Mouse (Mus musculus): ENCODE measurements around the gene Ankrd17. TPM values are rescaled to one million over a fixed set of nuclear protein-coding genes. Genes with fewer than 3 reads are reported as not detected.

Gene Ankrd17
- polyA plus RNA-seq, 1 experiment from 2014 or later: 32.9 TPM

DNA sequence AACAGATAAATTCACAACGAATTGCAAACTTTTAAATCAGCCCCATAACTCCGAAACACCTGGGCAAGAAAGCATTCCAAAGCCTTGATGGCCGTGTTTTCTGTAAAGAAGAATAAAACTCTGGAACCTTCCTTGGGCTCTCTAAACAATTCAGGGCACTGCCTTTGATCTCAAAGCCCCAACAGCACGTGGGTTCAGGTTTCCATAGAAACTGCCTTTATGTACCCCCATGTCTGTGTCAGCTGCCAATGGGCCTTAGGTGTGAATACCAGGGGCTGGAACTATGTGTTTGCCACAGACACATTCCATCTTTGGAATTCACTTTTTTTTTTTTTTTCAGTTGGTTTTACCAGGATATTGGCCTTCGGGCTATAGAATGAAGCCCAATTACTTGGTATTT is 183.6 kb downstream of the Ankrd17 start:
- no peak overlapping the region for H3K27ac ChIP-seq (ENCODE audit: low read depth, low read length)
- H3K27me3 ChIP-seq (ENCODE audit: control insufficient read depth, insufficient read depth, low read length): no peaks in the 10 kb centered on the region
- WGBS: 62% methylated on average over 5 of the region's 5 CpGs
- H3K36me3 ChIP-seq (ENCODE audit: control insufficient read depth, insufficient read depth, low read length): no peaks in the 10 kb centered on the region
- no peak for DNase-seq (ENCODE audit: low spot score)
- H3K4me3 ChIP-seq (ENCODE audit: low read depth, low read length): no peak overlapping the region
- H3K9me3 ChIP-seq (ENCODE audit: control insufficient read depth, low read length): no peaks in the 10 kb centered on the region
- H3K9ac ChIP-seq (ENCODE audit: low read length): no peak overlapping the region
- H3K4me2 ChIP-seq (ENCODE audit: low read depth, low read length, severe bottlenecking): no peak overlapping the region
- H3K4me1 ChIP-seq (replicated peaks; ENCODE audit: control insufficient read depth, insufficient read depth, low read length): no peaks in the 10 kb centered on the region
- no peak for ATAC-seq (replicated peaks; ENCODE audit: low FRiP score)

DNA sequence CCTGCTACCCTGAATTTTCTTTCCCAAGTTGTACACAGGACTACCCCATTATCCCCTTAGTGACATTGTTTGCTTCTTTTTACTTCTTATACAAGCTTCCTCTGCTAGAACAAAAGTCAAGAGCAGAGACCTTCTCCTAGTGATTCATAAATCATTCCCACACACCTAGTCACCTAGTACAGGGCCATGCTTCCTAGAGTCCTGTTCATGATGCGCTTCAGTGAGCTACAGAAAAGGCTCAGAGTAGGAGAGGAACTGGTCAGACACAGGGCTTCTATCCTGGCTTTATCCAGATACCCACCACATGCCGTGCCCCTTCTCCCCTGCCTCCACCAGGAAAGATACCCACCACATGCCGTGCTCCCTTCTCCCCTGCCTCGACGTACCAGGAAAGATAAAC is 187.3 kb downstream of the Ankrd17 start:
- Histone ChIP-seq H3K36me3 (ENCODE audit: control insufficient read depth, insufficient read depth, low read length) (no peaks in the 10 kb centered on the region), H3K4me3 (ENCODE audit: low read depth, low read length) (no peak overlapping the region), H3K9me3 (ENCODE audit: control insufficient read depth, low read length) (no peaks in the 10 kb centered on the region), H3K9ac (ENCODE audit: low read length) (no peak overlapping the region), H3K4me1 (replicated peaks; ENCODE audit: control insufficient read depth, insufficient read depth, low read length) (no peaks in the 10 kb centered on the region), H3K27ac (ENCODE audit: low read depth, low read length) (no peak overlapping the region), H3K4me2 (ENCODE audit: low read depth, low read length, severe bottlenecking) (no peak overlapping the region), H3K27me3 (ENCODE audit: control insufficient read depth, insufficient read depth, low read length) (no peaks in the 10 kb centered on the region)
- WGBS: 85% methylated on average over 5 of the region's 5 CpGs
- ATAC-seq (replicated peaks; ENCODE audit: low FRiP score): no peak
- DNase-seq (ENCODE audit: low spot score): no peak

DNA sequence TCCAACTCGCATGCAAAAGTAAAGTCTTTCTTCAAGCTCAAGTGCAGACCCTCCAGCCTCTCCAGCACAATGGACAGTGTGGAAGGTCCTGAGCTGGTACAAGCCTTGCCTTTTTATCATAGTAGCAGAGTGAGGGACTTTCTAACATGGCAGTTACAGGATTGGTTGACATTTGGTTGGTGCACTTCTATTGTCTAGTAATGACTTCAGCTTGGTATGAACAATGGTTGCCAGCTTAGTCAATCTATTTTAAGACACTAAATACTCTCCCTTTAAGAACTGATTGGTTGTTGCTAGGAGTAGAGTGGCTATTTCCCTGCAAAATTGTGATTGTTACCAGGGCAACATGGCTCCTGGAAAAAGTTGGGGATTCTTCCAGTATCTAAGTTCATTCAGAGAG is 188.3 kb downstream of the Ankrd17 start:
- Histone ChIP-seq H3K4me2 (ENCODE audit: low read depth, low read length, severe bottlenecking) (no peak overlapping the region), H3K4me1 (replicated peaks; ENCODE audit: control insufficient read depth, insufficient read depth, low read length) (no peaks in the 10 kb centered on the region)

More for the DNA sequence above, 188.3 kb downstream of the Ankrd17 start:
- Histone ChIP-seq H3K4me3 (ENCODE audit: low read depth, low read length) (no peak overlapping the region), H3K9me3 (ENCODE audit: control insufficient read depth, low read length) (no peaks in the 10 kb centered on the region), H3K36me3 (ENCODE audit: control insufficient read depth, insufficient read depth, low read length) (no peaks in the 10 kb centered on the region), H3K9ac (ENCODE audit: low read length) (no peak overlapping the region), H3K27me3 (ENCODE audit: control insufficient read depth, insufficient read depth, low read length) (no peaks in the 10 kb centered on the region), H3K27ac (ENCODE audit: low read depth, low read length) (no peak overlapping the region)
- ATAC-seq (replicated peaks; ENCODE audit: low FRiP score) (no peak), DNase-seq (ENCODE audit: low spot score) (no peak)
- WGBS: 97% methylated on average over 1 of the region's 1 CpGs

Other genes with a start within 250 kb of the Ankrd17 start
- 30.8 and 32.3 TPM in 2 replicates for gene Cox18, start 142.6 kb downstream of the Ankrd17 start, polyA plus RNA-seq (2014; fragmentation: Nextera tagmentation; extraction: Ambion mirVana)
- gene Gm9958, start 627 bp upstream of the Ankrd17 start, polyA plus RNA-seq (2014; fragmentation: Nextera tagmentation; extraction: Ambion mirVana): 8.2 and 8.8 TPM in 2 replicates
- gene Alb, start 94.3 kb upstream of the Ankrd17 start, polyA plus RNA-seq (2014; fragmentation: Nextera tagmentation; extraction: Ambion mirVana): not detected in 2 replicates
- 0.29 TPM in 1 of 2 replicates, not detected in the other for gene Afp, start 124.2 kb upstream of the Ankrd17 start, polyA plus RNA-seq (2014; fragmentation: Nextera tagmentation; extraction: Ambion mirVana)
- gene Afm, start 152.4 kb upstream of the Ankrd17 start, polyA plus RNA-seq (2014; fragmentation: Nextera tagmentation; extraction: Ambion mirVana): not detected in 2 replicates
- not detected in 2 replicates for gene 5830473C10Rik, start 194.5 kb upstream of the Ankrd17 start, polyA plus RNA-seq (2014; fragmentation: Nextera tagmentation; extraction: Ambion mirVana)

Measured in forebrain, embryonic 11.5 days (tissue).